10 mouse cellular contexts compared by ENCODE assay signal in the genomic region with DNA sequence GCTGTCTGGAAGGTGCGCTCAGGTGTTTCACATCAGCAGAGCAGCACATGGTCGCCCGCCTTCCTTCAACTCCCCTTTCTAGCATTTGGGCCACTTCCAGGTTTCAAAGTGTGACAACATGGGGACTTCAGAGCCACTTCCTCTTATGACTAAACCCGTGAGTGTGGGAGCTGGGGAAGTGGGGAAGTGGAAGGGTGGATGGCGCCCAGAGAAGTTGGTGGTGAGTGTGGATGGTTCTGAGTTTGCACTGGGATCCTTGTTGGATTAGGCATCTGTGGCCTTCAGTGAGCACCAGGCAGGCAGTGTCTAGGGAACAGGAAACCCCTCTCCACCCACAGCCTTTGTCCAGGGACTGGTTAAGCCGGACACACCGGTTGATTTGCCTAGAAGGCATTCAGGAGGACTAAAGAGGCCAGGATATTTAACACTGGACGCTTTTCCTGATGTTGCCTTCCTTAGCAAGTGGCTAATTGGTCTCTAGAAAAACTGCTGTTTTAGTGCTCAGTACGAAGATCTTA. TPM values are rescaled to one million over a fixed set of nuclear protein-coding genes. Genes with fewer than 3 reads are reported as not detected.
DNase-seq lines count a peak whose midpoint lies in the region; ATAC-seq and TF ChIP-seq lines count a peak whose summit lies in the region.
"Had no signal": no experiment of that assay in that cellular context is flagged by ENCODE, and none has a peak within 500 bp of the region (broad histone marks: within the 10 kb centered on the region; RNA-seq: fewer than 3 reads in every experiment).

No protein-coding gene starts in this region.

- intact Hi-C loops in heart, postnatal 25 days (cut with DNase I), result loop anchor here (5.0 kb wide), 2 partner anchors 38 to 53 kb away; a partner anchor contains a TSS
- intact Hi-C loops in heart, postnatal 10 days (cut with DNase I), result loop anchor here (2.0 kb wide), 1 partner anchor 52 kb away; no protein-coding TSS in a partner anchor

- DNase-seq in heart, adult 11 months, result peak; percentile 97
- DNase-seq in heart, postnatal 25 days (ENCODE audit: low spot score), result no peak
- DNase-seq in ES-E14 (ENCODE audit: low read depth, low spot score), result no peak
- peak; percentile 33 to 38 for DNase-seq in heart, postnatal 10 days
- peak; percentile 65 for DNase-seq in lung, postnatal 10 days
- no peak for DNase-seq in frontal cortex, postnatal 10 days (ENCODE audit: low spot score in 2 of 2)
- DNase-seq: cerebellum, postnatal 36 days had no signal

- H3K4me2 ChIP-seq in neural tube, embryonic 15.5 days, result no peak overlapping the region
- H3K4me2 ChIP-seq in hindbrain, embryonic 13.5 days, result no peak overlapping the region
- H3K4me2 ChIP-seq: limb, embryonic 13.5 days had no signal

- no peaks in the 10 kb centered on the region for H3K36me3 ChIP-seq in ES-E14 (ENCODE audit: control insufficient read depth, insufficient read depth, low read length, poor library complexity, severe bottlenecking)
- no peaks in the 10 kb centered on the region for H3K36me3 ChIP-seq in neural tube, embryonic 15.5 days
- H3K36me3 ChIP-seq in hindbrain, embryonic 13.5 days, result no peaks in the 10 kb centered on the region
- H3K36me3 ChIP-seq: limb, embryonic 13.5 days had no signal

- no peaks in the 10 kb centered on the region for H3K27me3 ChIP-seq in neural tube, embryonic 15.5 days (replicated peaks)
- H3K27me3 ChIP-seq in hindbrain, embryonic 13.5 days, result no peaks in the 10 kb centered on the region
- H3K27me3 ChIP-seq: limb, embryonic 13.5 days had no signal

- H3K27ac ChIP-seq in ES-E14 (ENCODE audit: insufficient read depth, low read depth, low read length, poor library complexity, severe bottlenecking), result peak overlapping the region; percentile 70
- no peak overlapping the region for H3K27ac ChIP-seq in neural tube, embryonic 15.5 days (replicated peaks)
- H3K27ac ChIP-seq in hindbrain, embryonic 13.5 days, result no peak overlapping the region
- H3K27ac ChIP-seq: limb, embryonic 13.5 days had no signal

- ATAC-seq in neural tube, embryonic 15.5 days (ENCODE audit: low FRiP score), result no peak
- no peak for ATAC-seq in hindbrain, embryonic 13.5 days (ENCODE audit: low FRiP score)

- no peaks in the 10 kb centered on the region for H3K9me3 ChIP-seq in ES-E14 (ENCODE audit: control insufficient read depth, insufficient read depth, low read depth, low read length)
- H3K9me3 ChIP-seq in neural tube, embryonic 15.5 days (replicated peaks), result no peaks in the 10 kb centered on the region
- H3K9me3 ChIP-seq in hindbrain, embryonic 13.5 days, result no peaks in the 10 kb centered on the region
- H3K9me3 ChIP-seq: limb, embryonic 13.5 days had no signal

- in situ Hi-C loops in ES-E14 (cut with MboI; ENCODE audit: low sequenced_read_pairs in 2 of 2, unreplicated experiment in 2 of 2), result no loop called here

- H3K9ac ChIP-seq in ES-E14 (ENCODE audit: insufficient read depth, low read depth, low read length, poor library complexity, severe bottlenecking), result peak overlapping the region; percentile 47; the same call in 1 of the 2 replicates
- H3K9ac ChIP-seq in neural tube, embryonic 15.5 days (replicated peaks), result no peak overlapping the region
- no peak overlapping the region for H3K9ac ChIP-seq in hindbrain, embryonic 13.5 days
- H3K9ac ChIP-seq: limb, embryonic 13.5 days had no signal

- 59% methylated on average over 9 of the region's 9 CpGs for WGBS in neural tube, embryonic 15.5 days
- WGBS in hindbrain, embryonic 13.5 days, result 67% methylated on average over 9 of the region's 9 CpGs

- peaks cover 20 to 41% of the 10 kb centered on the region in 2 experiments for H3K4me1 ChIP-seq in ES-E14 (ENCODE audit: control insufficient read depth in 2 of 2, insufficient read depth in 2 of 2, low read length in 2 of 2, poor library complexity in 1 of 2)
- peaks cover 41% of the 10 kb centered on the region for H3K4me1 ChIP-seq in neural tube, embryonic 15.5 days
- peaks cover 32% of the 10 kb centered on the region for H3K4me1 ChIP-seq in hindbrain, embryonic 13.5 days (replicated peaks)

- H3K4me3 ChIP-seq in ES-E14 (ENCODE audit: insufficient read depth in 1 of 2, low read depth in 1 of 2, low read length in 2 of 2, poor library complexity in 1 of 2, severe bottlenecking in 1 of 2), result no peak overlapping the region
- no peak overlapping the region for H3K4me3 ChIP-seq in neural tube, embryonic 15.5 days (replicated peaks)
- H3K4me3 ChIP-seq in hindbrain, embryonic 13.5 days, result no peak overlapping the region
- H3K4me3 ChIP-seq: limb, embryonic 13.5 days had no signal

TF ChIP-seq in ES-E14, 5 proteins besides CTCF, POLR2A, EP300 and RAD21:
- no peak for TF ChIP-seq MAFK (IDR thresholded peaks at IDR 0.05; ENCODE audit: insufficient read depth, low read depth, low read length)
- no peak for TF ChIP-seq HCFC1 (IDR thresholded peaks at IDR 0.05; ENCODE audit: borderline replicate concordance, insufficient read depth, low read length)
- TF ChIP-seq ZNF384 (IDR thresholded peaks at IDR 0.05; ENCODE audit: low read depth, low read length), result no peak
- TF ChIP-seq CHD2 (IDR thresholded peaks at IDR 0.05; ENCODE audit: low read depth, low read length), result no peak
- no peak for TF ChIP-seq ZC3H11A (IDR thresholded peaks at IDR 0.05; ENCODE audit: borderline replicate concordance, low read depth, low read length)

RNA-seq across cellular contexts. Expression of a gene that starts 53.2 kb away (rescaled TPM):
- 10 to 100 TPM; 10.6 to 12.2 TPM for total RNA-seq in heart, postnatal 25 days (2021)
- 21.3 and 22.0 TPM in 2 replicates for total RNA-seq in ES-E14 (2012; rRNA removed)
- total RNA-seq in heart, postnatal 10 days (2021), result 10 to 100 TPM; 22.6 to 23.3 TPM
- polyA plus RNA-seq in neural tube, embryonic 15.5 days (2015; fragmentation: Nextera tagmentation; extraction: Ambion mirVana), result 5.3 and 8.9 TPM in 2 replicates
- polyA plus RNA-seq in hindbrain, embryonic 13.5 days (2015; fragmentation: Nextera tagmentation; extraction: Ambion mirVana), result 8.3 and 9.2 TPM in 2 replicates

Comparison
In these comparisons a context has a peak if more than half of its experiments do, and no peak if none do; other contexts are left out.
1. DNase-seq: peak in heart, adult 11 months (single experiment), heart, postnatal 10 days (2 of 2) and lung, postnatal 10 days (single experiment); none in heart, postnatal 25 days (single experiment), ES-E14 (single experiment) and frontal cortex, postnatal 10 days (0 of 2).